Mouse (Mus musculus): ENCODE measurements around the gene Triobp.

Triobp gene

GRCm38 (mm10) chr15:78962885-78963284 lies 15.4 kb downstream of the Triobp start:
- peak; percentile 68 for DNase-seq (ENCODE audit: low read depth, low spot score)

GRCm38 (mm10) chr15:78971626-78972025 lies 24.1 kb downstream of the Triobp start:
- DNase-seq (ENCODE audit: low read depth, low spot score): no peak

DNA sequence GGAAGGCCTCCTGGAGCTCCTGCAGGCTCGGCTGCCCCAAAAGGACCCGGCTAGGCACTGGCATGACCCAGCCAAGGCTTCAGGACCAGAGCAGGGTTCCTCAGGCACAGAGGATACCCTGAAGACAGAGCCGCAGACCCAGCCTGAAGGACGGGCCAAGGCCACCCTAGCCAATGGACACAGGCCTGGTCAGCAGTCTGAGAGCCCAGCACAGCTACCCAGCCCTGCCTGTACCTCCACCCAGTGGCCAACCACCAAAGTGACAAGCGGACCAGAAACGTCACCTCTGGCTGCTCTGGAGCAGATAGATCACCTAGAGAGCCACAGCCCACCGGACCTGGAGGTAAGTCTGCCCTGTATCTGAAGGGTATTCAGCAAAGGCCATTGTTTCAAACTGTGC lies 26.4 kb downstream of the Triobp start:
- DNase-seq (ENCODE audit: low read depth, low spot score): no peak

- no peak for DNase-seq (ENCODE audit: low read depth, low spot score)
These were observed 30.2 kb downstream of the Triobp start for GRCm38 (mm10) chr15:78977676-78978159.

DNA sequence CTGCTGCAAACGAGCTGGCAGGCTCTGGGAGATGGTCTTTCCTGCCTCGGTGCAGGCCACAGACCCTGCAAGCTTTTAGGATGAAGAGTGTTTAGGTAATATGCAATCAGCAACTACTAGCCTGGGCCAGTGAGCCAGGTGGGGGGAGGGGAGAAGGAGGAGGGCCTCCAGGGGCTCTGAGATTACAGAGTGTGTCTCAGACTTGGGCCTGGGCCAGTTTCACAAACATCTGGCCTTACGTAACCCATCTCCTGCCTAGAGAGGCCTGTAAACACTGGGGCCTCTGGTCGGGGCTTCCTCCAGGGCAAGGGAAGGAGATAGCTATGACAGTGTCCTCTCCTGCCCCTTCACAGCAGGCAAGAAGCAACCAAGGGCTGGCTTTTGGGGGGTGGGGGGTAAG lies 31.4 kb downstream of the Triobp start:
- DNase-seq (ENCODE audit: low read depth, low spot score): peak; percentile 57

- DNase-seq (ENCODE audit: low read depth, low spot score): no peak
These were observed 32.6 kb downstream of the Triobp start for GRCm38 (mm10) chr15:78980084-78980483.

DNA sequence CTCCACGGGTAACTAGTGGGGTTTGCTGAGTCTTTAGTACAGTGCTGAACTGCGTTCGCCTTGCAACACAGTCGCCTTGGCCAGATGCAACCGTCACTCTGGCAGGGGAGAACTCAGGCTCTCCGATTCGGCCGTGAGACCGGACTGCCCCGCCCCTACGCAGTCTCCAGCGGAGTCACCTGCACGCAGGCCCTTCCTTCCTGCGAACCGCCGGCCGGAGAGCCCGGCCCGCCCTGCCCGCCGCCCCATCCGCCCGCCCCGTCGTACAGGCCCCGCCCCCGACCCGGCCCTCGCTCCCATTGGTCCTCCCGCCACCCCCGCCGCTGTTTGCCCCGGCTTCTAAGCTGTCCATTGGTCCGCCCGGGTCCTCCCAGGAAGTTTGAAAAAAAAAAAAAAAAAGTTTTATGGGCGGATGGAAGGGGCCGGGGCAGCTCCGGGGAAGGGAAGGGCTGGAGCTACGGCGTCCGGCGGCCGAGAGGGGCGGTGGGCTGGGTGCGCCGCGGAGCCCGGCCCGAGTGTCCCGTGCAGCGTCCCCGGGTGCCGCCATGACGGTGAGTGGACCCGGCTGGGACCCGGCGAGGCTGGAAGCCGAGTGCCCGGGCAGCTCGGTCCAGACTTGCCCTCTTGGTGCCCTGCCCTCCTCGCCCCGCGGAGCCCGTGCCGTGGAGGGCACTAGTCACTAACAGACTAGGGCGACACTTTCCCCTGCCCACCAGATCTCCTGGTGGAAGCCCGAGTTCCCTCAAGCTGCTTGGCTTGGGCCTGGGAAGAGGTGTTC lies 35.3 kb downstream of the Triobp start:
- peak; percentile 84 for DNase-seq (ENCODE audit: low read depth, low spot score)

- DNase-seq (ENCODE audit: low read depth, low spot score): peak; percentile 60
These were observed 36.1 kb downstream of the Triobp start for GRCm38 (mm10) chr15:78983436-78984285.

DNA sequence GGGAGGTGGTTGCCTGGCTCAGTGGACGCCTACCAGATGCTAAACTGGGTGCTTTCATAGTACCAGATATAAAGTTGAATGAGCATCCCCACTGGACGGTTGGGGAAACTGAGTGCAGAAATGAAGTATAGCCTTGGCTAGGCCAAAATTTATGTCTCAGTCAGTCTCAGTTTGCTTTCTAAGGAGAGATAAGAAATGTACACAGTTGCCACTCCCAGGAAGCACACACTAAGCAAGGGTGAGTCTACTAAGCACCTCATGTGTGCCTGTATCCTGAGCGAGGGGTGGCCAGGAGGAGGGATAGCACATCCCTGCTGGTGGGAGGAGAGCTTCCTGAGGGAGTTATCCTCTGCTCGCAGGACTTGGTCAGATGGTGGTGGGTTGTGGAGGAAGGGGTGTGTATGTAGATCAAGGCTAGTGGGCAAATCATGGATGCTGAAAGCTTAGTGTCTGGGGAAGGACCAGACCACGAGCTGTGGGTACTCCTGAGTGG lies 36.8 kb downstream of the Triobp start:
- no peak for DNase-seq (ENCODE audit: low read depth, low spot score)

DNA sequence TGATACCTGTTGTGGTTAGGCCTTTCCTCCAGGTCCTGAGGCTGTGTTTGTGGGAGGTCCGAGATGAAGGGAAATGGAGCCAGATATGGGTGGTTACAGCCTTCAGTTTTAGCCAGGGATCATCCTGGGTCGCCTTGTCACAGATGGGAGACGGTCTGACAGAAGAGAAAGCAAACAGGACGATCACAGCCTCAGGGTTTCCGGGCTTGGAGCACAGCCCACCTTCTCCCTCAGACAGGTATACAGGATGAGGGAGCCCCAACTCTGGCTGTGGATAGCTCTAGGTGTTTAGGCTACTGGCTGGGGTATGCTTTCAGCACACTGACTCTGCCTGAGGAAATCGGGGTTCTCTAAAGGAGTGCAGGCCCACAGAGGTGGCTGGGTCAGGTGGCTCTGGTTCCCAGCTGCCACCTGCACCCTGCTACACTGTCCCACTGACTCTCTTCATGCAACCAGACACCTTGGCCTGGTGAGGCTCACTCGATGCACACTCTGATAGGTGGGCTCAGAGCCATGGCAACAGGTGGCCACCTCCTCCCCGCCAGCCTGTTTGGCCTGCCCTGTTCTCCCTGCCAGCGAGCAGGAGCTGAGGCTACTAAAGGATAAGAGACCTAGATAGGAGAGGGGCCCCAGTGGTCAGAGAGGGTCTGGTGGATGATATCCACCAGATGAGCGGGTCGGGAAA lies 39.2 kb downstream of the Triobp start:
- no peak for DNase-seq (ENCODE audit: low read depth, low spot score)

DNA sequence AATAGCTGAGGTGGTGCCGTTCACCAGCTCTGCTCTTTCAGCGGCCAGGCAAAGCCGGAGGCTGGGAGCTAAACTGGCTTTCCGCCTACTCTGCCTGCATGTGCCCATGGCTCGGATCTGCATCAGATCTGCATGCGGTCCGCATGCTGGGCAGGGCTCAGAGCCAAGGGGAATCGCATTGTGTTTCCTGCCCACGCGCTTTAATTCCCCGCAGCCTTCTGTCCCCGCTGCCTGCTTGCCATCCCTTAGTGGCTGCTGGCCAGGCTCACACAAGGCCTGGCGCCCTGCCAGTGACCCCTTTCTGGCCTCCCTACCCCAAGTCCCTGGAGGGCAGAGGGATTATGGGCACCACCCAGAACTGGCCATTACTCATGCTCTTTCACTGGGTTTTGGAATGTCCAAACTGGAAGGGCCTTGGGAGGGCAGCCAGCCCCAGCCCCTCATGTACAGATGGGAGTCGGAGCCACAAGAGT lies 41.0 kb downstream of the Triobp start:
- DNase-seq (ENCODE audit: low read depth, low spot score): no peak

GRCm38 (mm10) chr15:78989152-78990092 lies 41.9 kb downstream of the Triobp start:
- no peak for DNase-seq (ENCODE audit: low read depth, low spot score)

- DNase-seq (ENCODE audit: low read depth, low spot score): no peak
These were observed 42.6 kb downstream of the Triobp start for GRCm38 (mm10) chr15:78990093-78990463.

DNA sequence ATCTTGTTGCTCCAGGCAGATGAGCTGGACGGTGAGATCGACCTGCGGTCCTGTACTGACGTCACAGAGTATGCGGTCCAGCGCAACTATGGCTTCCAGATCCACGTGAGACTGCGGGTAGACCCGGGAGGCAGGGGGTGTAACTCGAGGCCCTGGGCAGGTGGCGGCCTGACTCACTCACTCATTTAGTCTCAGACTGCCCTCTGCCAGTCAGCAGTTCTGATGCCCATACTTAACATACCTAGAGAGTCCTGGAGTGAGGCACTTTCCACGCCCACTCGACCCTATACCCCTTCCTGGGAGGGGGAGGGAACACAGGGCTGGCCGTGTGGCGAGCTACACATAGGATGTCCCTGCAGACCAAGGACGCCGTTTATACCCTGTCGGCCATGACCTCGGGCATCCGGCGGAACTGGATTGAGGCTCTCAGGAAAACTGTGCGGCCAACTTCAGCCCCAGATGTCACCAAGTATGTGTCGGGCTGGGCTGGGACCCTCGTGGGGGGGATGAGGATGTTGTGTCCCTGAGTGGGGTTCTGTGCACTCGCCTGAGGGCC lies 43.5 kb downstream of the Triobp start:
- no peak for DNase-seq (ENCODE audit: low read depth, low spot score)

DNA sequence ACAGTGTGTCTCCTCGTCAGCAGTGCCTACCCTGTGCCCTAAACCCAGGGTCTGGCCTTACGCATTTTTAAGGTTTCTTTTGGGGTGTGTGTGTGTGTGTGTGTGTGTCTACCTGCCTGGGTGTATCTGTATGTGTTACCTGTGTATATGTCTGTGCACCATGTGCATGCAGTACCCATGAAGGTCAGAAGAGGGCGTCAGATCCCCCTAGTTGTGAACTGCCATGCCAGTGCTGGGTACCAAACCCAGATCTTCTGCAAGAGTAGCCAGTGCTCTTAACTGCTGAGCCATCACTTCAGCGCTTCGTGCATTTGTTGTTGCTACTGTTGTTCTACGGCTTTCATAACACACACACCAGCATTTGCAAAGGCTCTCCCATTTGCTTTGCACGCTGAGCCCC lies 44.7 kb downstream of the Triobp start:
- no peak for DNase-seq (ENCODE audit: low read depth, low spot score)

DNA sequence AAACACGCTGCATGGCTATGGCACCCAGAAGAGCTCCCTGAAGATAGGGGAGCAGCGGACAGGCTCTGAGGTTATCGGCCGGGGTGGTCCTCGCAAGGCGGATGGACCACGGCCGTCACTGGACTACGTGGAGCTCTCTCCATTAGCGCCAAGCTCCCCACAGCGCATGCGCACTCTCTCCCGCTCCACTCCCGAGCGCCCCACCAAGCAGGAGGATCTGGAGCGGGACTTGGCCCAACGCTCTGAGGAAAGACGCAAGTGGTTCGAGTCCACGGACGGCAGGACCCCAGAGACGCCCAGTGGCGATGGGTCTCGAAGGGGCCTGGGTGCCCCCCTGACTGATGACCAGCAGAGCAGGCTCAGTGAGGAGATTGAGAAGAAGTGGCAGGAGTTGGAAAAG lies 45.4 kb downstream of the Triobp start:
- DNase-seq (ENCODE audit: low read depth, low spot score): no peak

GRCm38 (mm10) chr15:78995916-78996315 lies 48.4 kb downstream of the Triobp start:
- no peak for DNase-seq (ENCODE audit: low read depth, low spot score)

DNA sequence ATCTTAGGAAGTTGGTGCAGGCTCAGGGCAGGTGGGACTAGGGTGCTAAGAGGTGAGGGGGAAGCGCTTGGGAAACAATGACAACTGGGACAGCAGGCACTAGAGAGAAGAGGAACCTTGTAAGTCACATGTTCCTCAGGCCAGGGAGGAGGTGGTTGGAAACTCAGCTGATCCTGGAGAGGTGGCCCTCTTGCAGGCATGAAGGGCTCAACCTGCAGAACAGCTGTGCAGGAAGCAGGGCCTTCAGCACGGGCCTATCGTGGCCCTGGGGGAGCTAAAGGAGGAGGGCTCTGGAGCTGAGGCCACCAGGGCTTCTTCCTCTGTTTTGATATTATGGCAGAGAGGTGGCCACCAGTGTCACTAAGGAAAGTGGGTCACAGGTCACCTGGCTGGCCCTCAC lies 49.1 kb downstream of the Triobp start:
- DNase-seq (ENCODE audit: low read depth, low spot score): no peak

- DNase-seq (ENCODE audit: low read depth, low spot score): no peak
These were observed 50.8 kb downstream of the Triobp start for GRCm38 (mm10) chr15:78998348-78998747.

GRCm38 (mm10) chr15:78999586-78999985 lies 52.1 kb downstream of the Triobp start:
- DNase-seq (ENCODE audit: low read depth, low spot score): no peak
